Mouse (Mus musculus): Measurements from ENCODE around the gene Tgfbrap1. TPM values are rescaled to one million over a fixed set of nuclear protein-coding genes. Genes with fewer than 3 reads are reported as not detected.

Gene Tgfbrap1
- total and polyA plus RNA-seq, 2 experiments from 2014 or later, result 15.8 to 39.3 TPM

- H3K36me3 ChIP-seq (ENCODE audit: insufficient read depth), result peaks cover 8% of the 10 kb centered on the region; the same call in 1 of the 2 replicates
- no peaks in the 10 kb centered on the region for H3K9me3 ChIP-seq (ENCODE audit: low read length)
- 73% methylated on average over 5 of the region's 5 CpGs for WGBS
- no peak for TF ChIP-seq CTCF (IDR thresholded peaks at IDR 0.05; ENCODE audit: low read depth)
- no peak overlapping the region for H3K4me3 ChIP-seq (ENCODE audit: low read depth, low read length)
- peak; percentile 26 for DNase-seq
- H3K27me3 ChIP-seq (ENCODE audit: insufficient read depth, low read length), result no peaks in the 10 kb centered on the region
- ATAC-seq, result no peak; the same call in 1 of the 2 replicates
- no peak overlapping the region for H3K9ac ChIP-seq
- no peaks in the 10 kb centered on the region for H3K4me1 ChIP-seq (ENCODE audit: insufficient read depth)
- H3K27ac ChIP-seq (ENCODE audit: low read depth, low read length), result no peak overlapping the region
- H3K4me2 ChIP-seq (ENCODE audit: low read depth), result no peak overlapping the region
Measured at GRCm38 (mm10) chr1:43130219-43130981, 32.0 kb upstream of the Tgfbrap1 start.

GRCm38 (mm10) chr1:43127820-43128610, 29.6 kb upstream of the Tgfbrap1 start:
- Histone ChIP-seq H3K4me2 (ENCODE audit: low read depth) (no peak overlapping the region), H3K27ac (ENCODE audit: low read depth, low read length) (no peak overlapping the region), H3K9ac (no peak overlapping the region), H3K36me3 (ENCODE audit: insufficient read depth) (peaks cover 14% of the 10 kb centered on the region; the same call in 1 of the 2 replicates), H3K27me3 (ENCODE audit: insufficient read depth, low read length) (no peaks in the 10 kb centered on the region), H3K4me1 (ENCODE audit: insufficient read depth) (no peaks in the 10 kb centered on the region), H3K9me3 (ENCODE audit: low read length) (no peaks in the 10 kb centered on the region), H3K4me3 (ENCODE audit: low read depth, low read length) (no peak overlapping the region)
- DNase-seq (no peak), ATAC-seq (no peak; the same call in 1 of the 2 replicates)
- WGBS, result 65% methylated on average over 8 of the region's 8 CpGs
- TF ChIP-seq CTCF (IDR thresholded peaks at IDR 0.05; ENCODE audit: low read depth), result no peak

- H3K4me1 ChIP-seq (ENCODE audit: insufficient read depth), result no peaks in the 10 kb centered on the region
- no peak overlapping the region for H3K4me2 ChIP-seq (ENCODE audit: low read depth)
- H3K4me3 ChIP-seq (ENCODE audit: low read depth, low read length), result no peak overlapping the region
- no peak for DNase-seq
- H3K27me3 ChIP-seq (ENCODE audit: insufficient read depth, low read length), result no peaks in the 10 kb centered on the region
- no peak overlapping the region for H3K27ac ChIP-seq (ENCODE audit: low read depth, low read length)
- H3K9me3 ChIP-seq (ENCODE audit: low read length), result no peaks in the 10 kb centered on the region
- no peak for ATAC-seq
- no peak overlapping the region for H3K9ac ChIP-seq
- no peak for TF ChIP-seq CTCF (IDR thresholded peaks at IDR 0.05; ENCODE audit: low read depth)
- H3K36me3 ChIP-seq (ENCODE audit: insufficient read depth), result peaks cover 14% of the 10 kb centered on the region; the same call in 1 of the 2 replicates
Measured at GRCm38 (mm10) chr1:43127196-43127595, 28.8 kb upstream of the Tgfbrap1 start.

- no peak overlapping the region for H3K9ac ChIP-seq
- WGBS, result 87% methylated on average over 4 of the region's 4 CpGs
Measured at GRCm38 (mm10) chr1:43124726-43125125, 26.3 kb upstream of the Tgfbrap1 start.

GRCm38 (mm10) chr1:43122616-43123015, 24.2 kb upstream of the Tgfbrap1 start:
- H3K27ac ChIP-seq (ENCODE audit: low read depth, low read length), result no peak overlapping the region
- DNase-seq (no peak), ATAC-seq (no peak)
- peaks cover 13% of the 10 kb centered on the region for H3K36me3 ChIP-seq (ENCODE audit: insufficient read depth)
- no peaks in the 10 kb centered on the region for H3K27me3 ChIP-seq (ENCODE audit: insufficient read depth, low read length)
- no peak for TF ChIP-seq CTCF (IDR thresholded peaks at IDR 0.05; ENCODE audit: low read depth)
- H3K9me3 ChIP-seq (ENCODE audit: low read length), result no peaks in the 10 kb centered on the region
- H3K4me3 ChIP-seq (ENCODE audit: low read depth, low read length), result no peak overlapping the region
- WGBS, result 92% methylated on average over 2 of the region's 2 CpGs
- H3K9ac ChIP-seq, result no peak overlapping the region
- H3K4me2 ChIP-seq (ENCODE audit: low read depth), result no peak overlapping the region
- no peaks in the 10 kb centered on the region for H3K4me1 ChIP-seq (ENCODE audit: insufficient read depth)

More at GRCm38 (mm10) chr1:43124726-43125125, 26.3 kb upstream of the Tgfbrap1 start:
- Histone ChIP-seq H3K4me2 (ENCODE audit: low read depth) (no peak overlapping the region), H3K9me3 (ENCODE audit: low read length) (no peaks in the 10 kb centered on the region), H3K27ac (ENCODE audit: low read depth, low read length) (no peak overlapping the region), H3K4me3 (ENCODE audit: low read depth, low read length) (no peak overlapping the region), H3K27me3 (ENCODE audit: insufficient read depth, low read length) (no peaks in the 10 kb centered on the region), H3K36me3 (ENCODE audit: insufficient read depth) (peaks cover 14% of the 10 kb centered on the region; the same call in 1 of the 2 replicates), H3K4me1 (ENCODE audit: insufficient read depth) (no peaks in the 10 kb centered on the region)
- ATAC-seq (no peak), DNase-seq (no peak)
- no peak for TF ChIP-seq CTCF (IDR thresholded peaks at IDR 0.05; ENCODE audit: low read depth)

- peaks cover 20% of the 10 kb centered on the region for H3K36me3 ChIP-seq (ENCODE audit: insufficient read depth)
- no peak for TF ChIP-seq CTCF (IDR thresholded peaks at IDR 0.05; ENCODE audit: low read depth)
- no peaks in the 10 kb centered on the region for H3K27me3 ChIP-seq (ENCODE audit: insufficient read depth, low read length)
- ATAC-seq, result no peak
- WGBS, result 97% methylated on average over 5 of the region's 5 CpGs
- no peak for DNase-seq
- H3K9me3 ChIP-seq (ENCODE audit: low read length), result no peaks in the 10 kb centered on the region
- H3K9ac ChIP-seq, result no peak overlapping the region
- no peak overlapping the region for H3K4me3 ChIP-seq (ENCODE audit: low read depth, low read length)
- no peak overlapping the region for H3K4me2 ChIP-seq (ENCODE audit: low read depth)
- H3K4me1 ChIP-seq (ENCODE audit: insufficient read depth), result no peaks in the 10 kb centered on the region
- H3K27ac ChIP-seq (ENCODE audit: low read depth, low read length), result no peak overlapping the region
Measured at GRCm38 (mm10) chr1:43120950-43121349, 22.5 kb upstream of the Tgfbrap1 start.

GRCm38 (mm10) chr1:43117435-43117834, 19.0 kb upstream of the Tgfbrap1 start:
- Histone ChIP-seq H3K4me3 (ENCODE audit: low read depth, low read length) (no peak overlapping the region), H3K36me3 (ENCODE audit: insufficient read depth) (peaks cover 30% of the 10 kb centered on the region), H3K4me1 (ENCODE audit: insufficient read depth) (no peaks in the 10 kb centered on the region), H3K27me3 (ENCODE audit: insufficient read depth, low read length) (no peaks in the 10 kb centered on the region), H3K9me3 (ENCODE audit: low read length) (no peaks in the 10 kb centered on the region), H3K27ac (ENCODE audit: low read depth, low read length) (no peak overlapping the region), H3K9ac (no peak overlapping the region), H3K4me2 (ENCODE audit: low read depth) (no peak overlapping the region)
- 93% methylated on average over 8 of the region's 8 CpGs for WGBS
- DNase-seq (no peak), ATAC-seq (no peak)
- no peak for TF ChIP-seq CTCF (IDR thresholded peaks at IDR 0.05; ENCODE audit: low read depth)
